Mouse (Mus musculus) heart, adult 2 months (tissue): ENCODE results near the gene S100a8. TPM values are rescaled to one million over a fixed set of nuclear protein-coding genes. Genes with fewer than 3 reads are reported as not detected.

Source experiments
- DNase-seq, 2 experiments: peaks; one replicate each; pipeline ENCODE4 v3.0.0; 2021
- H3K27ac ChIP-seq: fragments of 200-600 bp; 2 replicates; pipeline ENCODE4 v1.8.1; 2022
- H3K27me3 ChIP-seq: fragments of 200-500 bp; 2 replicates; pipeline ENCODE4 v1.6.1; 2012; ENCODE audit warnings: mild to moderate bottlenecking, low read length, inconsistent platforms, mixed read lengths; ENCODE audit not compliant: control insufficient read depth, insufficient read depth
- H3K36me3 ChIP-seq: fragments of 200-500 bp; 2 replicates; pipeline ENCODE4 v1.6.1; 2012; ENCODE audit warnings: low read length, inconsistent platforms; ENCODE audit not compliant: control insufficient read depth, insufficient read depth
- H3K4me1 ChIP-seq: fragments of 200-500 bp; 2 replicates; pipeline ENCODE4 v1.6.1; 2011; ENCODE audit warnings: low read length; ENCODE audit not compliant: control insufficient read depth, insufficient read depth
- H3K4me3 ChIP-seq: fragments of 200-600 bp; 2 replicates; pipeline ENCODE4 v1.8.1; 2022
- H3K79me2 ChIP-seq: fragments of 200-500 bp; replicated peaks from 2 replicates; pipeline ENCODE4 v1.6.1; 2012; ENCODE audit warnings: mild to moderate bottlenecking, inconsistent platforms, low read length, moderate library complexity, mixed read lengths; ENCODE audit not compliant: control insufficient read depth, insufficient read depth
- H3K9ac ChIP-seq: fragments of 200-500 bp; 2 replicates; pipeline ENCODE4 v1.6.1; 2012; ENCODE audit warnings: low read depth, mild to moderate bottlenecking, control low read depth, inconsistent platforms, low read length, mixed read lengths
- CTCF ChIP-seq: fragments of 200-600 bp; IDR thresholded peaks from 2 replicates; pipeline ENCODE4 v1.8.1; 2022; ENCODE audit warnings: antibody characterized with exemption, mild to moderate bottlenecking, moderate library complexity
- EP300 ChIP-seq: fragments of 200-500 bp; IDR thresholded peaks from 2 replicates; pipeline ENCODE4 v1.6.1; 2011; ENCODE audit warnings: low read depth, low read length, control low read depth; ENCODE audit not compliant: insufficient read depth
- POLR2A ChIP-seq: fragments of 200-500 bp; IDR thresholded peaks from 2 replicates; pipeline ENCODE4 v1.6.1; 2011; ENCODE audit warnings: mild to moderate bottlenecking, low read depth, low read length, control low read depth; ENCODE audit not compliant: insufficient read depth
- WGBS: fragments of 180-500 bp; shearing (Covaris S2); methylation state at CpG from one replicate; pipeline ENCODE4 v1.1.7; 2018; 5-methylcytosine and 5-hydroxymethylcytosine counted together
- intact Hi-C: fragments of 180-260 bp; cut with DNase I; formaldehyde crosslinking; loops from one replicate; pipeline ENCODE4 v1.15.1; 2025
- polyA plus RNA-seq: library from polyadenylated mRNA; depleted of rRNA; stranded (reverse); fragments of >200 nt; gene quantifications from 2 replicates; pipeline ENCODE4 v1.2.3, GENCODE M21; 2012
- total RNA-seq, 2 experiments: library from RNA; stranded (reverse); gene quantifications; 2 replicates each; pipeline ENCODE4 v1.2.3; 2021

The S100a8 gene
- total and polyA plus RNA-seq, 3 experiments = 4.6 to 7.7 TPM; not detected in 1

DNA sequence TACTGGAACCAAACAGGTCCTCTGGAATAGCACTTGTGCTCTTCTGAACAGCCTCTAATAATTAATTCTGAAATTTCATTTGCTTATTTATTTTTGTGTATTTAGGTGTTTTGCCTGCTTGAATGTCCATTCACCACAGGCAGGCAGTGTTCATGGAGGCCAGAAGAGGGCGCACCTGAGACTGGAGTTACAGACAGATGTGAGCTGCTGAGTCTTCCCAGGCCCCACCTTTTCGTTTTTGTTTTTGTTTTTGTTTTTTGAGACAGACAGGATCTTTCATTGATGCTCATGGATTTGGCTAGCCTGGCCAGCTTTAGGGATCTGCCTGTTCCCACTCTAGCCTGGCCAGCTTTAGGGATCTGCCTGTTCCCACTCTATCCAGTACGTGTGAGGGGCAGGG, 24.6 kb upstream of the S100a8 start:
- H3K4me1 ChIP-seq = no peaks in the 10 kb centered on the region
- H3K36me3 ChIP-seq = no peaks in the 10 kb centered on the region
- no peak overlapping the region for H3K9ac ChIP-seq
- no peaks in the 10 kb centered on the region for H3K27me3 ChIP-seq
- intact Hi-C loops = no loop called here
- peak; percentile 29 to 64 for DNase-seq
- TF ChIP-seq POLR2A (no peak), CTCF (peak; percentile 76)
- 49% methylated on average over 3 of the region's 3 CpGs for whole genome bisulfite sequencing
- H3K79me2 ChIP-seq = no peaks in the 10 kb centered on the region
- H3K4me3 ChIP-seq = no peak overlapping the region
- no peak overlapping the region for H3K27ac ChIP-seq

DNA sequence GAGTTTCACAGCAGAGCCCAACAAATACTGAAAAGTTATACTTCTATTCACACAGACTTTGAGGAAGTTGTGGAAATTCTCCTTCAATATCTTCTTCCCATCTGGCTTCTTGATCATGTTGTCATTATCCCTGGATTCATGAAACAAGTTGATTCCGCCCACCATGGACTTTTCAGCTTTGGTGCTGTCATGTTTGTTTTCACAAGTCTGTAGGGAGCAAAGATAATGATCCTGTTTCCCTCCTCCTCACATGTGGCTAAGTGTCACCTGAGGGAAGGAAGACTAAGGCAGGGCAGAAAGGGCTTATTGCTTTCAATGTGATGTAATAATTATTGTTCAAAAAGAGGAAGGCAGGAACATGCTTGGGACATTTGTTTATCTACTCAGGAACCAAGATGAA, 21.5 kb upstream of the S100a8 start:
- H3K79me2 ChIP-seq = no peaks in the 10 kb centered on the region
- WGBS = 60% methylated on average over 1 of the region's 1 CpGs
- no peaks in the 10 kb centered on the region for H3K36me3 ChIP-seq
- H3K27me3 ChIP-seq = no peaks in the 10 kb centered on the region
- no peak overlapping the region for H3K4me3 ChIP-seq
- intact Hi-C loops = no loop called here
- H3K9ac ChIP-seq = no peak overlapping the region
- no peaks in the 10 kb centered on the region for H3K4me1 ChIP-seq
- no peak overlapping the region for H3K27ac ChIP-seq
- DNase-seq = no peak
- TF ChIP-seq CTCF (no peak), EP300 (no peak), POLR2A (no peak)

DNA sequence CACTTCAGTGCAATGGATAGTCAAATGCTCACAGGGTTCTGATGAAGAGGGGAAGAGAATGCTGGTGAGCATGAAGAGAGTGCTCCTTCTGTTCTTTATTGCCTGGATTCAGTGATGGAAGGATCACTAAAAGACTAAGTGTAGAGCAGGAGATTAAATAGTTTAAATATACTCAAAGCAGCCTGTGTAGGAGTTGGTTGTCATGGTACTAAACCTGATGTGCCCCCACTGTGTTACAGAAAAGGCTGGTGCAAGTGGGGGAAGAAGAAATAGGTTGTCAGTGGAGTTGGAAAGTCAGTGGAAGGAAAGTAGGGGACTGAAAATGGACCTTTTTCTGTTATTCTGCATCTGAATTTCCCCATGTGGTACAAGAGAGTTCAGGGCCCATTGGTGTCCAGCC, 19.8 kb upstream of the S100a8 start:
- Histone ChIP-seq H3K79me2 (no peaks in the 10 kb centered on the region), H3K36me3 (no peaks in the 10 kb centered on the region), H3K4me1 (no peaks in the 10 kb centered on the region), H3K27ac (no peak overlapping the region), H3K9ac (no peak overlapping the region), H3K27me3 (no peaks in the 10 kb centered on the region), H3K4me3 (no peak overlapping the region)
- intact Hi-C loops = no loop called here
- DNase-seq = no peak
- TF ChIP-seq EP300 = no peak
- TF ChIP-seq POLR2A = no peak
- no peak for TF ChIP-seq CTCF

DNA sequence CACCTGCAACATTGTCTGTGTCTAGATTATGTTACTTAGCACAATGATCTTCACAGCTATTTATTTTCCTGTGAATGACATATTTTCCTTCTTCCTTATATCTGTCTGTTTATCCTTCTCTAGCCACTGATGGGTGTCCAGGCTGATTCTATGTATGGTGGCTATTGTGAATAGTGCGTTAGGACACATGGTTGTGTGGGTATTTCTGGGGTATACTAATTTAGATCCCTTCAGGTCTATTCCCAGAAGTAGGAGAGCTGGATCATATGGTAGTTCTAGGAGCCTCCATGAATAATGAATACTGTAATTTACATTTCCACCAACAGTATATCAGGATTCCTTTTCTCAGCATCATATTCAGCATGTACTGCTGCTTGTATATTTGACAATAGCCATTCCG, 18.9 kb upstream of the S100a8 start:
- 93% methylated on average over 2 of the region's 2 CpGs for WGBS
- Histone ChIP-seq H3K9ac (no peak overlapping the region), H3K27ac (no peak overlapping the region), H3K79me2 (no peaks in the 10 kb centered on the region), H3K4me1 (no peaks in the 10 kb centered on the region), H3K4me3 (no peak overlapping the region), H3K27me3 (no peaks in the 10 kb centered on the region), H3K36me3 (no peaks in the 10 kb centered on the region)
- DNase-seq = no peak
- intact Hi-C loops = loop anchor here (5.0 kb wide), 2 partner anchors 63 to 238 kb away; no protein-coding TSS in a partner anchor
- TF ChIP-seq CTCF (no peak), EP300 (no peak), POLR2A (no peak)

DNA sequence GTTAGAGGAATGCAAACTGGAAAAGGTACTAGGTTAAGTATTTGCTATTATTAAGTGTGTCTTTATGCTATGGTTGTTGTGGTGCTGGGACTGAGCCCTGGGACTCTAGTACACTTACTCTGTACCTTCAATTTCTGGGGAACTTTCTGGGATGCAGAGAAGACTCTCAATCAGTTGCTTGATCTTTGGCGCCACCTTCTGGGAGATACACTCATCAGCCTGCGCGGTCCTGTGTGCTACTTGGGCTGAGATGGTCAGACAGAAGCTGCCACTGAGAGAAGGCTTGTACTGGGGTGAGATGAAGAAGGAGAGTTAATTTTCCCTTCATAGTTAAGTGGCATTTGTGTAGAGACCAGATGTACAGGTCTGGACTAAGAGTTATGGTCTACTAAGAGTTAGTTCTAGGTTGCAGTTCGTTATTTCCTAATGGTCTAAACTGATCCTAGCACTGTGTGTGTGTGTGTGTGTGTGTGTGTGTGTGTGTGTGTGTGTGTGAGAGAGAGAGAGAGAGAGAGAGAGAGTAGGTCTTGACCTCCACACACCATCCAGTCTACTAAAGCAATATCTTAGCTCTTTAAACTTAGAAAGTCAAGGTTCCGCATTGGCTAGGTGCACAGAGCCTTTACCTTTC, 15.8 kb upstream of the S100a8 start:
- Histone ChIP-seq H3K79me2 (no peaks in the 10 kb centered on the region), H3K36me3 (no peaks in the 10 kb centered on the region), H3K4me1 (no peaks in the 10 kb centered on the region), H3K27me3 (no peaks in the 10 kb centered on the region), H3K27ac (no peak overlapping the region), H3K4me3 (no peak overlapping the region), H3K9ac (no peak overlapping the region)
- peak; percentile 86 for TF ChIP-seq CTCF
- TF ChIP-seq EP300 = 0 out of 2 replicates have a peak, but pooled peaks have one; percentile 26
- no peak for TF ChIP-seq POLR2A
- WGBS = 39% methylated on average over 5 of the region's 5 CpGs
- intact Hi-C loops = loop anchor here (1.0 to 5.0 kb wide), 4 partner anchors 66 to 241 kb away; partner anchors contain the start of gene Snapin
- peak; percentile 52 to 67 for DNase-seq

DNA sequence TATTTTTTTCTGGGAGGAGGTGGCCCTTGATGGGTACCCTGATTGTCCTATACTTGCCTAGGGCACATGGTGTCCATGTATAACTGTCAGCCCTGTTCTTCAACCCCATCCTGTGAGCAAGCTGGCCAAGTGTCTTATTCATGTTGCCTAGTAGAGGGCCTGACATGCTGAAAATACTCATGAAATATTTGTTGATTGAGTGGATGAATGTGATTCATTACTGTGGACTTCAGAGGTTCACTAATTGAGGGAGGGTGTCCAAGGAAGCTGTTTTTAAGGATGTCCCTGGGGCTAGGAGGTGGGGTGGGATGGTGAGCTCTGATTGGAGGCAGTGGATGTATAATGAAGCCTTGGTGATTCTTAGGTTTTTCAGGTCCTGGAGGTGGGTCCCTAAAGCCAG, 15.1 kb upstream of the S100a8 start, which contains the start of gene S100a7a:
TSS of gene S100a7a (plus strand) at position 301 of the 400 bp plus-strand sequence.
- H3K27me3 ChIP-seq = no peaks in the 10 kb centered on the region
- H3K36me3 ChIP-seq = no peaks in the 10 kb centered on the region
- intact Hi-C loops = loop anchor here (1.0 to 5.0 kb wide), 3 partner anchors 66 to 241 kb away; partner anchors contain the start of gene Snapin
- H3K4me3 ChIP-seq = no peak within 1 kb of the TSS
- H3K79me2 ChIP-seq = no peaks in the 10 kb centered on the region
- no peak for TF ChIP-seq CTCF
- TF ChIP-seq POLR2A = no peak
- no peak for TF ChIP-seq EP300
- no peaks in the 10 kb centered on the region for H3K4me1 ChIP-seq
- H3K27ac ChIP-seq = no peak within 1 kb of the TSS
- DNase-seq = no peak
- H3K9ac ChIP-seq = no peak within 1 kb of the TSS
